Comparison of ENCODE assay signal across 38 mouse cellular contexts in genomic region chr11:58100006-58100405, GRCm38 (mm10). TPM values are rescaled to one million over a fixed set of nuclear protein-coding genes. Genes with fewer than 3 reads are reported as not detected.
"Had no signal": no experiment of that assay in that cellular context is flagged by ENCODE, and none has a peak within 500 bp of the region (broad histone marks: within the 10 kb centered on the region; RNA-seq: fewer than 3 reads in every experiment).

No protein-coding gene starts in this region.

- ATAC-seq: hindbrain, embryonic 16.5 days; inflammation-experienced regulatory T-cells, adult 6 months; intestine, embryonic 15.5 days; intestine, postnatal 0 days had no signal

- H3K27me3 ChIP-seq: heart, embryonic 12.5 days; intestine, embryonic 15.5 days had no signal

- H3K9ac ChIP-seq: heart, embryonic 12.5 days; hindbrain, embryonic 14.5 days; intestine, embryonic 15.5 days; limb, embryonic 12.5 days; liver, embryonic 13.5 days; liver, embryonic 15.5 days had no signal

- H3K9me3 ChIP-seq: heart, embryonic 10.5 days; heart, embryonic 12.5 days; intestine, embryonic 15.5 days; limb, embryonic 10.5 days; limb, embryonic 12.5 days; liver, embryonic 13.5 days; liver, embryonic 15.5 days had no signal

- H3K4me2 ChIP-seq: heart, embryonic 12.5 days; hindbrain, embryonic 14.5 days; intestine, embryonic 15.5 days; limb, embryonic 12.5 days; liver, embryonic 13.5 days; liver, embryonic 15.5 days had no signal

- DNase-seq: gastrocnemius, adult 2 months; gastrocnemius, postnatal 10 days; gastrocnemius, postnatal 25 days; heart, adult 18-20 months; heart, postnatal 10 days; heart, postnatal 4 days; kidney, adult 18-20 months; kidney, adult 8-10 months; kidney, postnatal 10 days; kidney, postnatal 25 days; kidney, postnatal 4 days; liver; liver, embryonic 13.5 days had no signal

- H3K27ac ChIP-seq: gastrocnemius, adult 2 months; heart, embryonic 10.5 days; hindbrain, embryonic 14.5 days; intestine, embryonic 15.5 days; layer of hippocampus, adult 2 months; left cerebral cortex, adult 2 months; limb, embryonic 10.5 days; limb, embryonic 12.5 days; liver, embryonic 13.5 days; liver, embryonic 15.5 days had no signal

- H3K4me3 ChIP-seq: gastrocnemius, adult 2 months; heart, embryonic 10.5 days; heart, embryonic 12.5 days; intestine, embryonic 15.5 days; layer of hippocampus, adult 2 months; left cerebral cortex, adult 2 months; limb, embryonic 10.5 days; limb, embryonic 12.5 days; liver, embryonic 13.5 days; liver, embryonic 15.5 days had no signal

- H3K36me3 ChIP-seq: heart, embryonic 10.5 days; heart, embryonic 12.5 days; intestine, embryonic 15.5 days; limb, embryonic 10.5 days; limb, embryonic 12.5 days; liver, embryonic 13.5 days; liver, embryonic 15.5 days had no signal

RNA-seq across cellular contexts. Expression of gene Gm12248, which starts 7.1 kb away (rescaled TPM):
- total RNA-seq: gastrocnemius, adult 2 months; gastrocnemius, postnatal 10 days; gastrocnemius, postnatal 25 days; gastrocnemius, postnatal 4 days; heart, adult 18-20 months; heart, adult 8-10 months; heart, postnatal 10 days; heart, postnatal 25 days; heart, postnatal 4 days; layer of hippocampus, adult 2 months; layer of hippocampus, postnatal 10 days; layer of hippocampus, postnatal 25 days; left cerebral cortex, adult 2 months; left cerebral cortex, postnatal 14 days; left cerebral cortex, postnatal 36 days had no signal
- polyA plus RNA-seq: heart, embryonic 10.5 days; heart, embryonic 12.5 days; heart, embryonic 14.5 days; heart, embryonic 16.5 days; hindbrain, embryonic 11.5 days; hindbrain, embryonic 14.5 days; intestine, embryonic 15.5 days; intestine, postnatal 0 days; kidney, embryonic 14.5 days; kidney, embryonic 16.5 days; limb, embryonic 10.5 days; limb, embryonic 12.5 days; limb, embryonic 14.5 days; liver, embryonic 13.5 days; liver, embryonic 15.5 days had no signal
